Mouse (Mus musculus): ENCODE results near the gene Apobec4. TPM values are rescaled to one million over a fixed set of nuclear protein-coding genes. Genes with fewer than 3 reads are reported as not detected.
"Not testable (repeated sequence)": the region's sequence is repeated elsewhere in the genome, so short reads cannot be mapped to it uniquely, and the experiment has no call there.

Gene Apobec4
- polyA plus RNA-seq, 1 experiment from 2014 or later, result not detected

DNA sequence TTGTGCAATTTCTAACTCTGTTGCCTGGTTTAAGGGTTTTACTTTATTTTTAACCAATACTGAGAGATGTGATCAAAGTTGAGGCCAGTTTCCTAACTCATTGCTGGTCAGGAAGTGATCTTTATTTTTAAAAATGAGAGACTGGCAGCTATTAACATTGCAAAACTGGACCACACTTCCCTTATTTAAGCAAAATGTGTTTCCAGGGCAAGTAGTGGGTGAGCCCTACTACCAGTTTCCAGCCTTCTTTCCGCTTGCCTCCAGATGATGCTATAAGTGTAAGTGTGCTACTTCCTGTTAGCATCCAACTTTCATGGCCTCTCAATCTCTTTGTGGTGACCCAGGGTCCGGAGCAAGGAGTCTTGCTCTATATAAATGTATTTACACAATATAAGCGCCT, 24.2 kb downstream of the Apobec4 start:
- not testable (repeated sequence) for H3K27me3 ChIP-seq (ENCODE audit: low read depth, poor library complexity, severe bottlenecking); DNase-seq (ENCODE audit: low spot score); H3K9me3 ChIP-seq (replicated peaks); H3K27ac ChIP-seq; H3K4me1 ChIP-seq; H3K4me3 ChIP-seq
- WGBS, result 95% methylated on average over 3 of the region's 3 CpGs
- H3K36me3 ChIP-seq, result peaks cover 68% of the 10 kb centered on the region

DNA sequence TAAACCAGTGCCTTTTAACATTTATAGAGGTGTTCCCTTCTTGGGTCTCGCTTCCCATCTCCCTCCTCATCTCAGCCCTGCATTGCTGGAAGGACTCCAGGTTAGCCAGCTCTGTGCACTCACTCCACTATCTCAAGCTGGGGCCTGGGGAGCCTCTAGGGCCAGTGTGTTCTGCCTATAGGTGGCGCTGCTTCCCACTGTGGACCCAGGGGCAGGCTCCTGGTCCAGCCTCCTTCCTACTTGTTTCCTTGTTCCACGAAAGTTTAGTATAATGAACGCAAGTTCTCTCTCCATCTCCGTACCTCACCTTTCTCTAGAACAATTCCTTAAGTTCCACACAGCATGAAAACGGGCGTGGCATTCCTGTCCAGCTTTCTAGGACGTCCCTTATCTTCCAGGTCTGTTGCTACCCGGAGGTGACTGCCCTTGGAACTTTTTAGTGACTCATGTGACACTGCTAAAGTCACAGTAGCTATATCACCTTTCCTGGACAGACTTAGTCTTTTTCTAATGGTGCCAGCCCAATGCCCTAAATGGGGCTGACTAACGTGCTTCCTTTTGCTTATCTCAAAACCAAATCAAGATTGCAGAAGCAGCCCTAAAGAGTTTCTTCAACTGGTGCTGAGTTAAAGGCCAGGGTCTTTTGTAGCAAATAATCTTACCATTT, 28.9 kb downstream of the Apobec4 start:
- H3K9me3 ChIP-seq (replicated peaks), result no peaks in the 10 kb centered on the region
- H3K27ac ChIP-seq, result no peak overlapping the region
- peak; percentile 71 for DNase-seq (ENCODE audit: low spot score)
- H3K27me3 ChIP-seq (ENCODE audit: low read depth, poor library complexity, severe bottlenecking), result no peaks in the 10 kb centered on the region
- peaks cover 25% of the 10 kb centered on the region for H3K36me3 ChIP-seq
- 41% methylated on average over 10 of the region's 10 CpGs for WGBS
- H3K4me1 ChIP-seq, result no peaks in the 10 kb centered on the region
- H3K4me3 ChIP-seq, result no peak overlapping the region

DNA sequence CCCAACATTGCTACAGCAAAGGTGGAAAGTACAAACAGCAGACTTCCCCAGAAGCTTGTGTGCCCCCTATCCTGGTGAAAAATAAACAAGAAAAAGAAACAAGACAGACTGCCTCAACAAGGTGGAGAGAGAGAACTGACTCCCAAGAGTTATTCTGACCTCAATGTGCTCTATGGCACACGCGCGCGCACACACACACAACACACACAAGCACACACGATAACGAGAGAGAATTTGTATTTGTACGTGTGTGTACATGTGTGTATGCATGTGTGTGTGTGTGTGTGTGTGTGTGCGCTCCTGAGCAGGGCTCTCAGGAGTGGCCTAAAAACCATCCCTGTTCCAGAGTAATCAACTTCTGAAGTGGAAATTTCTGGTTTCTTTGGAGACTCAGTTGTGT, 34.3 kb downstream of the Apobec4 start:
- no peak for DNase-seq (ENCODE audit: low spot score)
- Histone ChIP-seq H3K9me3 (replicated peaks) (no peaks in the 10 kb centered on the region), H3K27me3 (ENCODE audit: low read depth, poor library complexity, severe bottlenecking) (no peaks in the 10 kb centered on the region), H3K27ac (no peak overlapping the region), H3K4me3 (no peak overlapping the region), H3K4me1 (peaks cover 6% of the 10 kb centered on the region), H3K36me3 (no peaks in the 10 kb centered on the region)
- WGBS, result 97% methylated on average over 8 of the region's 8 CpGs

DNA sequence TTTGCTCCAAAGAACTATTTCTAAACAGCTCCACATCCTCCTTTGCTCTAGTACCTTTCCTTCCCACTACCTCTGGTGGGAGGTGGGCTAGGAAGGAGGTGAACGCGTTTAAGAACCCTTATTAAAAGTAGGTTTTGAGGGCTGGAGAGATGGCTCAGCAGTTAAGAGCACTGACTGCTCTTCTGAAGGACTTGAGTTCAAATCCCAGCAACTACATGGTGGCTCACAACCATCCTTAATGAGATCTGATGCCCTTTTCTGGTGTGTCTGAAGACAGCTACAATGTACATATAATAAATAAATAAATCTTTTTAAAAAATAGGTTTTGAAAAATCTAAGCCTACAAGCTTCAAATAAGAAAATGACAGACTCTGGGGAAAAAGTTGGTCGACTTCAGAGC, 35.1 kb downstream of the Apobec4 start:
- not testable (repeated sequence) for H3K27ac ChIP-seq; DNase-seq (ENCODE audit: low spot score); H3K9me3 ChIP-seq (replicated peaks); H3K4me1 ChIP-seq; H3K36me3 ChIP-seq; H3K4me3 ChIP-seq; H3K27me3 ChIP-seq (ENCODE audit: low read depth, poor library complexity, severe bottlenecking)
- 87% methylated on average over 3 of the region's 3 CpGs for WGBS

DNA sequence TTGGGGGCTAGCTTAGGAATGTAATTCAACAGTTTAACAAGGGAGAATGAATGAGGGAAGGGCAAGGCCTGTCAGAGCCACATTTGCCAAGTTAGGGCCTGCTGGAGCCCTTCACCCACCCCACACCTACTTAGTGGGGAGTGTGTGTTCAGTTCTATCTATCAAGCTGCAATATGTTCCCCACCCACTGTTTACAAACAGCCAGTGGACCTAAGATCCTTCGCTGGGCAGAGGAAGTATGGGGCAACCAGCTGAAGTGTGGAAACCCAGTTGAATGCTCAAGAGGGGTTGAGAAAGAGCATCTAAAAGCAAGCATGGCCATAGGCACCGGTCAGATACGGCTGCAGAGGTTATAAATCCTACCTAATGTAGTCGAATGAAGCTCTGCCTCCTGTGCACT, 36.6 kb downstream of the Apobec4 start:
- H3K4me3 ChIP-seq, result no peak overlapping the region
- no peaks in the 10 kb centered on the region for H3K27me3 ChIP-seq (ENCODE audit: low read depth, poor library complexity, severe bottlenecking)
- WGBS, result 90% methylated on average over 4 of the region's 4 CpGs
- no peak overlapping the region for H3K27ac ChIP-seq
- H3K9me3 ChIP-seq (replicated peaks), result no peaks in the 10 kb centered on the region
- DNase-seq (ENCODE audit: low spot score), result no peak
- H3K36me3 ChIP-seq, result no peaks in the 10 kb centered on the region
- H3K4me1 ChIP-seq, result peaks cover 20% of the 10 kb centered on the region

DNA sequence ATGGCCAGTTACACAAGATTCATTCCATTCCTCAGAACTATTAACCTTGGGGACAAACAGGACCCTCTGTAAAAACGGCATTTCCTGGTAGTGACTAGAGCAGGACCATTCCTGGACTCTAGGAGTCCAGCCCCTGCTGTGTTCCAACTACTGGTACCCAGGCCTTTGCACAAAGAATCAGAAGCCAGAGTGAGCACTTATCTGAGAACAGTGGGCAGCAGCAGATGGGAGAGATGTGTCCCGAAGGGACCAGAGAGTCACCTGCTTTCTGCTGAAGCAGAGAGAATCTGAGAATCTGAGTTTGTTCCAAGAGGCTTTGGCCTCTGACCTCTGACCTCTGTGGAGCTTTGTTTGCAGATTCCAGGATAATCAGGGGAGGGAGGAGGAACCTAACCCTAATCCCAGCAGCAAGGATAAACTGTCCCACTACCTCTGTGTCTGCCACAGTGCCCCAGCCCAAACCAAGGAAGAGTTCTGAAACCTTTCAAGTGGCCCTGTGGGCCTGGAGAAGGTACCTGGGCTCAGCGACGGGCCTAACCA, 37.8 kb downstream of the Apobec4 start:
- no peaks in the 10 kb centered on the region for H3K36me3 ChIP-seq
- DNase-seq (ENCODE audit: low spot score), result no peak
- WGBS, result 51% methylated on average over 4 of the region's 4 CpGs
- no peak overlapping the region for H3K4me3 ChIP-seq
- H3K4me1 ChIP-seq, result peaks cover 26% of the 10 kb centered on the region
- no peaks in the 10 kb centered on the region for H3K9me3 ChIP-seq (replicated peaks)
- no peaks in the 10 kb centered on the region for H3K27me3 ChIP-seq (ENCODE audit: low read depth, poor library complexity, severe bottlenecking)
- no peak overlapping the region for H3K27ac ChIP-seq

DNA sequence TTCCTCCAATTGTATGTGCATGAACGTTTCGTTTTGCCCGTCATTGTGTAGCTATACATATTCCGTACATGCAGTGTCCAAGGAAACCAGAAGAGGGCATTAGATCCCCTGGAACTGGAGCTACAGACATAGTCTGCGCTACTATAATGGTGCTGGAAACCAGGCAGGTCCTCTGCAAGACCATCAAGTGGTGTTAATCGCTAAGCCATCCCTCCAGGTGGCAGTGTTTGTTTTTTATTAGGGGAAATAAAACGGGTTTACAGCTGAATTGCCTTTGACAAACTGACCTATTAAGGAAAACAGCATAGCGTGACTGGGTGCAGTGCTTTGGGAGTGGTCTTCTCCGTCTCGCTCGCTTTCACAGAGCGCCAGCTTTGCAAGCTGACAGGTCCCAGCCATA, 39.9 kb downstream of the Apobec4 start:
- 17% methylated on average over 12 of the region's 12 CpGs for WGBS
- peak overlapping the region; percentile 9; the same call in 1 of the 2 replicates for H3K4me3 ChIP-seq
- peaks cover 29% of the 10 kb centered on the region for H3K4me1 ChIP-seq
- H3K27ac ChIP-seq, result no peak overlapping the region
- H3K9me3 ChIP-seq (replicated peaks), result no peaks in the 10 kb centered on the region
- DNase-seq (ENCODE audit: low spot score), result peak; percentile 45
- no peaks in the 10 kb centered on the region for H3K36me3 ChIP-seq
- no peaks in the 10 kb centered on the region for H3K27me3 ChIP-seq (ENCODE audit: low read depth, poor library complexity, severe bottlenecking)

DNA sequence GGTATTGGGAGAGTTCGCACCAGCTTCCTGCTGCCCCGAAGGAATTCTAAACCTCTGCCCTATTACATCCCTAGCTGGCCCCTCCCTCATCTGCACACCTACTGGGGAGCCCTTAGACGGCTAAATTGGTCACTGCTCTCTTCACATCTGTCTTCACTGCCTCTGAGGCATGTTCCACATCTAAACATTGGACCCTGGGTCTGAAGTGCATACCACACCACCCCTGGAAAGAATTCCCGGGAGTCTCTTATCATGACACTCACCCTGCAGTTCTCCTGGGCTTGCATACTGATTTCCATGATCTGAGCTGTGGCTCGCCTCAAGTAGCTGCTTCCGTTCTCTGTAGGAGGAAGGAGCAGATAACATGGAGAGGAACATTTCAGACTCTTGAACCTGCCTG, 40.5 kb downstream of the Apobec4 start:
- 11% methylated on average over 6 of the region's 6 CpGs for WGBS
- no peaks in the 10 kb centered on the region for H3K27me3 ChIP-seq (ENCODE audit: low read depth, poor library complexity, severe bottlenecking)
- peak overlapping the region; percentile 39; the same call in 1 of the 2 replicates for H3K27ac ChIP-seq
- no peaks in the 10 kb centered on the region for H3K36me3 ChIP-seq
- peaks cover 29% of the 10 kb centered on the region for H3K4me1 ChIP-seq
- DNase-seq (ENCODE audit: low spot score), result no peak
- no peaks in the 10 kb centered on the region for H3K9me3 ChIP-seq (replicated peaks)
- H3K4me3 ChIP-seq, result 0 out of 2 replicates have a peak overlapping the region, but pooled peaks have one; percentile 9

DNA sequence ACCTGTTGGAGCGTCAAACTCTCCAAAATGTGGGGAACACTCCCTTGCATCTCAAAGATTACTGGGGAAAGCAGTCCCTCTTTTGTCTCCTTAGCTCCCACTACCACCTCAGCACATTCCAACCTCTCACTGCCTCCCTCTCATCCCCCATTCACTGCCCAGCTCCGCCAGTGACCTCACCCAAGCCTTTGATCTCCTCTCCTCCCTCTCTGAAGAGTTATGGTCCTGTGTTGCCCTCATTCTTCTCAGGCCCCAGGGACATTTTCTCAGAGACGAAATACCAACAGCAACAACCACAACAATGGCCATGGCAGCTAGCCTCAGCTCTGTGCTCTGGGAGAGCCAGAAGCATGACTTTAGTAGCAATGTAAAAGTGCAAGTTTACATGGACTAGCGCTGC, 40.9 kb downstream of the Apobec4 start:
- Histone ChIP-seq H3K9me3 (replicated peaks) (no peaks in the 10 kb centered on the region), H3K4me3 (no peak overlapping the region), H3K36me3 (no peaks in the 10 kb centered on the region), H3K27me3 (ENCODE audit: low read depth, poor library complexity, severe bottlenecking) (no peaks in the 10 kb centered on the region), H3K27ac (peak overlapping the region; percentile 39; the same call in 1 of the 2 replicates), H3K4me1 (peaks cover 29% of the 10 kb centered on the region)
- 17% methylated on average over 4 of the region's 4 CpGs for WGBS
- no peak for DNase-seq (ENCODE audit: low spot score)

DNA sequence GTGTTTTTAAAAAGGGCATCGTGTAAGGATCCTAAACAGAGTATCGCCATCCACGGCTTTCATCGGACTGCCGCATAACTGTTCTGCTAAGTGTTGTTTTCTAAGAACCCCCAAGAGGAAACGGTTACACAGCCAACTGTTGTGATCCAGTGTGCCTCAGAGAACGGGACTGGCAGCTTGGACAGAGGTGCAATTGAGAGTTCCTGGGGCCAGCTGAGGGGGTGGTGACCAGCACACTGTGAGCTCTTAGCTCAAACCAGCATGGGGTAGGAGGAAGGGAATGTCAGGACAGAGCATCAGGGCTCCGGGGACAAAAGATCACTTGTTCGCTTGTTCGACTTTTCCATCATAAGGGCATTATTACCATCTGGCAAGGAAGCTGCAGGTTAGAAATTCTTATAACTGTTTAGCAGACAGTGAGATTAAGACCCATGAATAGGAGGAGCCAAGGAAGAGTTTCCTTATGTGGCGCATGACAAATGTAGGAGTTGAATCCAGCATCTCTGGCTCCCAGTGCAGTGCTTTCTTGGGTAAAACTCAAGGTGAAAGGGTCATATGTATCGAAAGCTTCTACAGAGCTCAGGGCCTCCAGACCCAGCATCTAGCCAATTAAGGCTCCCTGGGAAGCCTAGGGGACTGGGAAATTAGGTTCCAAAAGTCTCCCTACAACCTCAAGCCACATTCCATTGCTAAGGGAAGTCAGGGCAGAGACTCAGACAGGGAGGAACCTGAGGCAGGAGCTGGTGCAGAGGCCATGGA, 42.6 kb downstream of the Apobec4 start:
- 65% methylated on average over 12 of the region's 12 CpGs for WGBS
- Histone ChIP-seq H3K4me1 (peaks cover 29% of the 10 kb centered on the region), H3K4me3 (no peak overlapping the region)

DNA sequence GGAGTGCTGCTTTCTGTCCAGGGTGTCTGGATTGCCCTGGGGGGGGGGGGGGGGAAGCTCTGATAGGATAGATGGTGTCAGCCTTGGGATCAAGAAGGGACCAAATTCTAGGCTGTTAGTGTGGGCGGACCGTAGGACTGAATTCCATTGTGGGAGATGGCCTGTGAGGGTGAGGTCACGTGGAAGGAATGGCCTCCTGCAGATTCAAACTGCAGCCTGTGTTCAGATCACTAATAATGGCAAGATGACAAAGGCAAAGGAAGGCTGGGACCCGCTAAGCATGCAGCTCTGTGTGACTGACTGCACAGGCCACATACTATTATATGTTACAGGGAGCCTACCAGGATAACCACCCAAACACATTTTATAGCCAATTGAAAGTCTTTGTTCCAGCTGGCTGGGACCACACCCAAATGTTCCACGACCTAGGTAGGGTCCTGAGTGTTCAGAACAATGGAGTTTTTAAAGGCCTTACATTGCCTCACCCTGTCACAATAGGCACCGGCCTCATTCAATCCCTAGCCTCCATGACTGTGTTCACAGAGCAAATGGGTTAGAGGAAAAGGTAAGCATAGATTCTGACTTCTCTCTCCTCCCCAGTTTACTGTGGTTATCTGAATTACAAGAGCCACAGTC, 43.3 kb downstream of the Apobec4 start:
- Histone ChIP-seq H3K4me1 (peaks cover 23% of the 10 kb centered on the region), H3K9me3 (replicated peaks) (no peaks in the 10 kb centered on the region), H3K27me3 (ENCODE audit: low read depth, poor library complexity, severe bottlenecking) (no peaks in the 10 kb centered on the region), H3K27ac (no peak overlapping the region; the same call in 1 of the 2 replicates), H3K4me3 (no peak overlapping the region), H3K36me3 (no peaks in the 10 kb centered on the region)
- WGBS, result 75% methylated on average over 6 of the region's 6 CpGs
- no peak for DNase-seq (ENCODE audit: low spot score)

More for the DNA sequence above, 42.6 kb downstream of the Apobec4 start:
- Histone ChIP-seq H3K36me3 (no peaks in the 10 kb centered on the region), H3K27ac (no peak overlapping the region; the same call in 1 of the 2 replicates), H3K27me3 (ENCODE audit: low read depth, poor library complexity, severe bottlenecking) (no peaks in the 10 kb centered on the region), H3K9me3 (replicated peaks) (no peaks in the 10 kb centered on the region)
- DNase-seq (ENCODE audit: low spot score), result no peak

DNA sequence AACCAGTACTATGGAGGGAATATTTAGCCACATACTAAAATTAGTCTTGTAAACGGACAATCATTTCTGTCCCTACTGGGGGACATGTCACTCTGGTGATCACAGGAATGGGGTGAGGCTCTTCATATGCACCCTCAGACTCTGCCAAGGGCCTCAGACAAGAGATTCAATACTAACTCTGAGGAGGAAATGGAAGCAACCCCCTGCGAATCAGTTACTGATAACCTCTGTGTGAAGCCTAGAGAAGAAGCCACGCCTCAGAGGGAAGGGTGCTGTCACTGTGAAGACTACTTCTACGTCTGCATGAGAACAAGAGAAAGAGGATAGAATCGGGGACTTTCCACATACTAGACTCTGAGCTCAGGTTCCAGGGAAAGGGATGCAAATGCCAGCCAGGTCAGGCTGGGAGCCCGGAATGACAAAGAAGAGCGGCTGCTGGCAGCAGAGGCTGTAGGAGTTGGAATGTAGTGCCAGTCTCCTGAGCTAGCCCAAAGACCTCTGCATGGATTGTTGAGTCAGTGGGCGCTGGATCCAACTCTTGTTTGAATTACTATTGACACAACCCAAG, 45.4 kb downstream of the Apobec4 start:
- DNase-seq (ENCODE audit: low spot score), result no peak
- no peaks in the 10 kb centered on the region for H3K9me3 ChIP-seq (replicated peaks)
- peaks cover 21% of the 10 kb centered on the region for H3K4me1 ChIP-seq
- WGBS, result 73% methylated on average over 8 of the region's 8 CpGs
- H3K27ac ChIP-seq, result no peak overlapping the region
- no peaks in the 10 kb centered on the region for H3K36me3 ChIP-seq
- no peak overlapping the region for H3K4me3 ChIP-seq
- no peaks in the 10 kb centered on the region for H3K27me3 ChIP-seq (ENCODE audit: low read depth, poor library complexity, severe bottlenecking)
